Mouse (Mus musculus): ENCODE results near the gene Vps52. TPM values are rescaled to one million over a fixed set of nuclear protein-coding genes. Genes with fewer than 3 reads are reported as not detected.

The Vps52 gene
- polyA plus RNA-seq, 1 experiment from 2014 or later: 65.0 TPM

DNA sequence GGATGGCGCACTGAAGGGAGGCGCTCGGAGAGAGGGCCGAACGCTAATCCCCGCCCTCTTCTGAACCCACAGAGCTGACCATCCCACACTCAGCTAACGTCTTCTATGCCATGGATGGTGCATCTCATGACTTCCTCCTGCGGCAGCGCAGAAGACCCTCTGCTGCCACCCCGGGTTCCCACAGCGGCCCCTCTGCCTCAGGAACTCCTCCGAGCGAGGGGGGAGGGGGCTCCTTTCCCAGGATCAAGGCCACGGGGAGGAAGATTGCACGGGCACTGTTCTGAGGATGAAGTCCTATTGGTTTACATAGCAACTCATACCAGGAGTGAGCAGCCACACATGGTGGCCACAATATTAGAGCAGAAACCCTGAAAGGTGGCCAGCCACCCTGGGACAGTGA, 18.6 kb upstream of the Vps52 start:
- WGBS: 82% methylated on average over 15 of the region's 15 CpGs
- Histone ChIP-seq H3K9ac (no peak overlapping the region; the same call in 1 of the 2 replicates), H3K4me2 (replicated peaks) (no peak overlapping the region), H3K4me1 (peaks cover 22% of the 10 kb centered on the region), H3K4me3 (0 out of 2 replicates have a peak overlapping the region, but pooled peaks have one; percentile 1), H3K9me3 (replicated peaks) (no peaks in the 10 kb centered on the region), H3K27me3 (no peaks in the 10 kb centered on the region), H3K36me3 (peaks cover 54% of the 10 kb centered on the region), H3K27ac (no peak overlapping the region)
- no peak for ATAC-seq (ENCODE audit: low FRiP score)

GRCm38 (mm10) chr17:33938783-33939182, 16.8 kb upstream of the Vps52 start:
- 82% methylated on average over 11 of the region's 11 CpGs for WGBS
- Histone ChIP-seq H3K36me3 (peaks cover 49% of the 10 kb centered on the region), H3K4me3 (peak overlapping the region; percentile 84; the same call in 1 of the 2 replicates), H3K9me3 (replicated peaks) (no peaks in the 10 kb centered on the region), H3K27me3 (no peaks in the 10 kb centered on the region), H3K27ac (no peak overlapping the region), H3K4me2 (replicated peaks) (peak overlapping the region; percentile 97; the same call in 1 of the 2 replicates), H3K4me1 (peaks cover 23% of the 10 kb centered on the region), H3K9ac (no peak overlapping the region)
- no peak for ATAC-seq (ENCODE audit: low FRiP score)

GRCm38 (mm10) chr17:33940206-33940805, 15.3 kb upstream of the Vps52 start, which contains the start of the genes Pfdn6 and Wdr46:
Pfdn6 (minus strand) TSS chr17:33940343.
Wdr46 (plus strand) TSS chr17:33940660.
- Histone ChIP-seq H3K4me3 (peak within 1 kb of the TSS; percentile 84), H3K9ac (peak within 1 kb of the TSS; percentile 90), H3K9me3 (replicated peaks) (no peaks in the 10 kb centered on the region), H3K36me3 (peaks cover 50% of the 10 kb centered on the region), H3K27me3 (no peaks in the 10 kb centered on the region), H3K4me1 (peaks cover 23% of the 10 kb centered on the region), H3K27ac (no peak within 1 kb of the TSS), H3K4me2 (replicated peaks) (peak within 1 kb of the TSS; percentile 97)
- peak; percentile 90 for ATAC-seq (ENCODE audit: low FRiP score)
- WGBS: under 1% methylated on average over 36 of the region's 36 CpGs

GRCm38 (mm10) chr17:33940981-33941380, 14.6 kb upstream of the Vps52 start:
- peaks cover 50% of the 10 kb centered on the region for H3K36me3 ChIP-seq
- H3K9ac ChIP-seq: peak overlapping the region; percentile 90
- H3K27me3 ChIP-seq: no peaks in the 10 kb centered on the region
- peak overlapping the region; percentile 84 for H3K4me3 ChIP-seq
- H3K4me2 ChIP-seq (replicated peaks): peak overlapping the region; percentile 97
- H3K27ac ChIP-seq: no peak overlapping the region
- no peaks in the 10 kb centered on the region for H3K9me3 ChIP-seq (replicated peaks)
- peaks cover 23% of the 10 kb centered on the region for H3K4me1 ChIP-seq
- peak; percentile 18 for ATAC-seq (ENCODE audit: low FRiP score)
- 2% methylated on average over 26 of the region's 26 CpGs for WGBS

GRCm38 (mm10) chr17:33941381-33941780, 14.2 kb upstream of the Vps52 start:
- H3K4me1 ChIP-seq: peaks cover 23% of the 10 kb centered on the region
- H3K27me3 ChIP-seq: no peaks in the 10 kb centered on the region
- H3K9ac ChIP-seq: peak overlapping the region; percentile 90
- 54% methylated on average over 19 of the region's 19 CpGs for WGBS
- ATAC-seq (ENCODE audit: low FRiP score): no peak
- H3K36me3 ChIP-seq: peaks cover 53% of the 10 kb centered on the region
- H3K27ac ChIP-seq: no peak overlapping the region
- peak overlapping the region; percentile 84 for H3K4me3 ChIP-seq
- H3K9me3 ChIP-seq (replicated peaks): no peaks in the 10 kb centered on the region
- H3K4me2 ChIP-seq (replicated peaks): peak overlapping the region; percentile 97

GRCm38 (mm10) chr17:33943454-33943853, 12.2 kb upstream of the Vps52 start:
- no peak overlapping the region for H3K9ac ChIP-seq
- H3K4me1 ChIP-seq: peaks cover 23% of the 10 kb centered on the region
- peaks cover 47% of the 10 kb centered on the region for H3K36me3 ChIP-seq
- no peak for ATAC-seq (ENCODE audit: low FRiP score)
- H3K9me3 ChIP-seq (replicated peaks): no peaks in the 10 kb centered on the region
- H3K4me2 ChIP-seq (replicated peaks): no peak overlapping the region
- 96% methylated on average over 15 of the region's 15 CpGs for WGBS
- H3K4me3 ChIP-seq: no peak overlapping the region
- no peaks in the 10 kb centered on the region for H3K27me3 ChIP-seq
- no peak overlapping the region for H3K27ac ChIP-seq

GRCm38 (mm10) chr17:33947430-33948089, 8.1 kb upstream of the Vps52 start:
- Histone ChIP-seq H3K27me3 (no peaks in the 10 kb centered on the region), H3K27ac (no peak overlapping the region), H3K4me3 (no peak overlapping the region), H3K9ac (no peak overlapping the region), H3K4me2 (replicated peaks) (no peak overlapping the region), H3K36me3 (peaks cover 69% of the 10 kb centered on the region), H3K9me3 (replicated peaks) (no peaks in the 10 kb centered on the region), H3K4me1 (peaks cover 33% of the 10 kb centered on the region)
- ATAC-seq (ENCODE audit: low FRiP score): no peak
- WGBS: 93% methylated on average over 10 of the region's 10 CpGs

GRCm38 (mm10) chr17:33948090-33948904, 7.3 kb upstream of the Vps52 start:
- H3K4me3 ChIP-seq: no peak overlapping the region
- 87% methylated on average over 22 of the region's 22 CpGs for WGBS
- peaks cover 40% of the 10 kb centered on the region for H3K4me1 ChIP-seq
- H3K36me3 ChIP-seq: peaks cover 70% of the 10 kb centered on the region
- H3K4me2 ChIP-seq (replicated peaks): no peak overlapping the region
- H3K27me3 ChIP-seq: no peaks in the 10 kb centered on the region
- ATAC-seq (ENCODE audit: low FRiP score): no peak
- no peaks in the 10 kb centered on the region for H3K9me3 ChIP-seq (replicated peaks)
- no peak overlapping the region for H3K9ac ChIP-seq
- H3K27ac ChIP-seq: no peak overlapping the region

DNA sequence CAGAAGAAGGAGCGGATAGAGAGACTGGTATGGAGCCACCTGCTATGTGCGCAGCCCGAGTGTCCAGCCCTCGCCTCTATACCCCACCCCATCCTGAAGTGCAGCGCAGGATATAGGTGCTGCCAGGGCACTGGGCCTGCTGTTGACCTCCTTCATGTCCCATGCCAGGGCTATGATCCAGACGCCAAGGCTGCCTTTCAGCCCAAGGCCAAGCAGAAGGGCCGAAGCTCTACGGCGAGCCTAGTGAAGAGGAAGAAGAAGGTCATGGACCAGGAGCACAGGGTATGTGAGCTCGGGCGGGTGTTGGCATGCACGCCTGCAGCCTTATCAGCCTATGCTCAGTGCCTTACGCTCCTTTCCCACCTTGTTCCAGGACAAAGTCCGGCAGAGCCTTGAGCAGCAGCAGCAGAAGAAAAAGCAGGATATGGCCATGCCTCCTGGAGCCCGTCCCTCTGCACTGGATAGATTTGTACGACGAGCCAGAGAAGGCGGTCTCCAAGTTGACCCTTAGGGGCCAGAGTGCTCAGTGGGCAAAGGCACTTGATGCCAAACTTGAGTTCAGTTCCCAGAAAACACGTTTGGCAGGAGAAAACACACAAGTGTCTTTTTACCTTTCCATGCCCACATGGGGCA, 6.6 kb upstream of the Vps52 start:
- peaks cover 46% of the 10 kb centered on the region for H3K4me1 ChIP-seq
- H3K9me3 ChIP-seq (replicated peaks): no peaks in the 10 kb centered on the region
- no peak overlapping the region for H3K9ac ChIP-seq
- H3K27ac ChIP-seq: no peak overlapping the region
- no peak overlapping the region for H3K4me2 ChIP-seq (replicated peaks)
- no peak overlapping the region for H3K4me3 ChIP-seq
- ATAC-seq (ENCODE audit: low FRiP score): no peak
- WGBS: 90% methylated on average over 19 of the region's 19 CpGs
- no peaks in the 10 kb centered on the region for H3K27me3 ChIP-seq
- H3K36me3 ChIP-seq: peaks cover 70% of the 10 kb centered on the region

GRCm38 (mm10) chr17:33950131-33950625, 5.4 kb upstream of the Vps52 start:
- H3K9me3 ChIP-seq (replicated peaks): no peaks in the 10 kb centered on the region
- WGBS: 77% methylated on average over 10 of the region's 10 CpGs
- H3K27ac ChIP-seq: peak overlapping the region; percentile 91
- H3K9ac ChIP-seq: peak overlapping the region; percentile 74
- no peak; the same call in 1 of the 2 replicates for ATAC-seq (ENCODE audit: low FRiP score)
- H3K4me1 ChIP-seq: peaks cover 55% of the 10 kb centered on the region
- peak overlapping the region; percentile 44 for H3K4me3 ChIP-seq
- peak overlapping the region; percentile 87 for H3K4me2 ChIP-seq (replicated peaks)
- H3K27me3 ChIP-seq: no peaks in the 10 kb centered on the region
- peaks cover 63% of the 10 kb centered on the region for H3K36me3 ChIP-seq

- H3K4me1 ChIP-seq: peaks cover 56% of the 10 kb centered on the region
- H3K9ac ChIP-seq: peak within 1 kb of the TSS; percentile 74
- under 1% methylated on average over 45 of the region's 45 CpGs for WGBS
- H3K4me2 ChIP-seq (replicated peaks): peak within 1 kb of the TSS; percentile 87
- H3K27me3 ChIP-seq: no peaks in the 10 kb centered on the region
- H3K9me3 ChIP-seq (replicated peaks): no peaks in the 10 kb centered on the region
- H3K27ac ChIP-seq: peak within 1 kb of the TSS; percentile 91
- peak within 1 kb of the TSS; percentile 44 for H3K4me3 ChIP-seq
- peak; percentile 72 for ATAC-seq (ENCODE audit: low FRiP score)
- peaks cover 53% of the 10 kb centered on the region for H3K36me3 ChIP-seq
Measured at GRCm38 (mm10) chr17:33951021-33951946, 4.3 kb upstream of the Vps52 start, which contains the start of gene B3galt4. B3galt4 (minus strand) TSS chr17:33951488.
